Mouse (Mus musculus): ENCODE measurements around the gene Ehf. TPM values are rescaled to one million over a fixed set of nuclear protein-coding genes. Genes with fewer than 3 reads are reported as not detected.

Ehf gene
- polyA plus RNA-seq (2012; fragmentation: generic; extraction: Trizol), result not detected

DNA sequence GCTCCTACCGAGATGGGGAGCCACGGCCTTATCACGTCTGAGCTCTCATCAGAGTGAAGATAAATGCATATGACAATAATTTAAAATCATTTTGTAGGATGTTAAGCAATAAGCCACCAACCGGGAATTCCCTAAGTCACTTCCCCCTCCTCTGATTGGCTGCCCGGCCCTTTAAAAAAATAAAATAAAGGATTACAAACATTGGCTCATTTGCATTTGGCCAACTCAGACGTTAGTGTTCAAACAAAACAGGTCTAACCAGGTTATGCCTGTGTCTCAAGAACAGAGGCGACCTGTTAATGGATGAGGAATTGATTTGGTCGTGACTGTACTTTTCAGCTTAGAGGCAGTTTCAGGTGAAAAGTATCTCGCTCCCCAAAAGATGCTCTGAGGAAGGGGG lies at the start of gene Ehf:
Ehf (minus strand) TSS at position 147 of the 400 bp plus-strand sequence.

Other genes with a start within 250 kb of the Ehf start
- 1 to 10 TPM; 3.5 to 7.4 TPM for gene Pdhx, start 229.8 kb downstream of the Ehf start, polyA plus RNA-seq (2012; fragmentation: generic; extraction: Trizol)
- 10 to 100 TPM; 15.3 to 41.6 TPM for gene Apip, start 229.6 kb downstream of the Ehf start, polyA plus RNA-seq (2012; fragmentation: generic; extraction: Trizol)
- gene Elf5, start 108.4 kb upstream of the Ehf start, polyA plus RNA-seq (2012; fragmentation: generic; extraction: Trizol), result not detected
- 10 to 100 TPM in 1 of 2 experiments, 1 to 10 TPM in 1; 2.2 to 31.2 TPM for gene Cat, start 181.9 kb upstream of the Ehf start, polyA plus RNA-seq (2012; fragmentation: generic; extraction: Trizol)

Measured in C3H10T1/2 (cell line).